Mouse (Mus musculus): Measurements from ENCODE around the gene Mamdc4.
"Not testable (repeated sequence)": the region's sequence is repeated elsewhere in the genome, so short reads cannot be mapped to it uniquely, and the experiment has no call there.

Mamdc4 gene

DNA sequence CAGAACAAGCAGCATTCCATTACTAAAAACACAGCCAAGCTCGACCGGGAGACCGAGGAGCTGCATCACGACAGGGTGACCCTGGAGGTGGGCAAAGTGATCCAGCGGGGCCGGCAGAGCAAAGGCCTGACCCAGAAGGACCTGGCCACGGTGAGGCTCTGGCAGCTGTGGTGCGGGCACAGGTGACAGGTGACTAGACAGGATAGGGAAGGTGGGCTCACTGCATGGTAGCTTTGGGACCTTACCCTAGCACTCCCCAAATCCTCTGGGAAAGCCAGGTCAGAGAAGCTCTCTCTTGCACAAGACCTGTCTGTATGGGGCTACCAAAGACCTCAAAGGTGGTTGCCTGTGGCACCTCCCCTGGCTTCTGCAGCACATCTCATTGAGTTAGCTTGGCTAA lies 14.1 kb downstream of the Mamdc4 start:
- DNase-seq (ENCODE audit: low read depth, low spot score): no peak

GRCm38 (mm10) chr2:25558774-25559173 lies 15.9 kb downstream of the Mamdc4 start:
- DNase-seq (ENCODE audit: low read depth, low spot score): no peak

- DNase-seq (ENCODE audit: low read depth, low spot score): no peak
Measured at GRCm38 (mm10) chr2:25557964-25558360, 16.7 kb downstream of the Mamdc4 start.

GRCm38 (mm10) chr2:25557221-25557963 lies 17.3 kb downstream of the Mamdc4 start, which contains the start of gene Edf1:
Edf1 (plus strand) TSS chr2:25557847.
- DNase-seq (ENCODE audit: low read depth, low spot score): peak; percentile 86

DNA sequence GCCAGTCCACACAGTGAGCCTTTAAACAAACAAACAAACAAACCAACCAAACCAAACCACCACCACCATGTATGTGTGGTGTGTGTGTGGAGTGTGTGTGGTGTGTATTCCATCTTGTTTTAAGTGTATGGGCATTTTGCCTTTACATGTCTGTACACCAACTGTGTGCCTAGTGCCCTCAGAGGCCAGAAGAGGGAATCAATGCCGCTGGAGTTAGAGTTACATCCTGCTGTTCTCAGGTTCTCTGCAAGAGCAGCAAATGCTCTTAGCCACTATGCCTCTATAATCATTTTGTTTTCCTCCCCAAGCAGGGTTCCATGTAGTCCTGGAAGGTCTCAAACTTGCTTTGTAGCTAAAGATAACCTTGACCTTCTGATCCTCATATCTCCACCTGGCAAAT lies 18.3 kb downstream of the Mamdc4 start:
- DNase-seq (ENCODE audit: low read depth, low spot score): no peak

DNA sequence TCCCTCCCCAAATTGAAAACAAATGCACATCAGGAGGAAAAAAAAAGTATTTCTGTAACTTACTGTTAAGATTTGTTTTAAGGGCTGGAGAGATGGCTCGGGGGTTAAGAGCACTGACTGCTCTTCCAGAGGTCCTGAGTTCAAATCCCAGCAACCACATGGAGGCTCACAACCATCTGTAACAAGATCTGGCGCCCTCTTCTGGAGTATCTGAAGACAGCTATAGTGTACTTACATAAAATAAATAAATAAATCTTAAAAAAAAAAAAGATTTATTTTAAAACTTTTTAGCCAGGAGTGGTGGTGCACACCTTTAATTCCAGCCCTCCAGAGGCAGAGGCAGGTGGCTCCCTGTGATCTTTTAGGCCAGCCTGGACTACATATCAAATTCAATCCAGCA lies 19.2 kb downstream of the Mamdc4 start:
- not testable (repeated sequence) for DNase-seq (ENCODE audit: low read depth, low spot score)

GRCm38 (mm10) chr2:25553171-25553786 lies 21.4 kb downstream of the Mamdc4 start:
- not testable (repeated sequence) for DNase-seq (ENCODE audit: low read depth, low spot score)

GRCm38 (mm10) chr2:25551186-25551585 lies 23.5 kb downstream of the Mamdc4 start:
- DNase-seq (ENCODE audit: low read depth, low spot score): no peak

GRCm38 (mm10) chr2:25549021-25549991 lies 25.3 kb downstream of the Mamdc4 start:
- no peak for DNase-seq (ENCODE audit: low read depth, low spot score)

DNA sequence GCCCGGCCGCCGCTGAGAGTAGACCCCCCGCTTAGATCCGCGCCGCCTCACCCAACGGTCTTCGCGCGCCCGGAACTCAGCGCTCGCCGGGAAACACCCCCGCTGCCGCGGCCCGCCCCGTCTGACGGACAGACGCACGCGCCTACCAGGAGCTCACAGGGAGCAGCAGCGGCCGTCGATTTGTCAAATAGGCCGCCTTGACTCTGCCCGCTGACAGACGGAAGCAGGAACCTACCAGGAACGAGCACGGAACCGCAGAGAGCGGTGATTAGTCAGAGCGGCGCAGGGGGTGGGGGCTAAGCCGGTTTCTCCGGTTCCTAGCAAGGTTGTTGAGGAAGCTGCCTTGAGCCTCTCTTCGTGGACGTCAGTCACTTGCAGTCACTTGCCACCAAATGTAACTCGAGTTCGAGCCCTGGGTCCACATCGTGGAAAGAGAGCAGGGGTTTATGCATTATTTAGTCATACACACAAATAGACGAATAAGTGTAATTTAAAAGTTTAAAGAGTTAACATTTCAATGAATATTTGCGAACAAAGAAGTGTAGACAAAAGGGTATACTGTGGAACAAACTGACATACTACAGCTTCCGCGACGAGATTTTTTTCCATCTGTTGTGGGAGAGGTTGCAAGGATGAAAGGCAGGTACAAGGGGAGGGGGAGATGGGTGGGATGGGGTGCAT lies 27.7 kb downstream of the Mamdc4 start, which contains the start of gene Traf2:
Gene Traf2 (minus strand): TSS at position 130 of the 681 bp plus-strand sequence.
- peak; percentile 95 for DNase-seq (ENCODE audit: low read depth, low spot score)

GRCm38 (mm10) chr2:25545996-25546810 lies 28.4 kb downstream of the Mamdc4 start:
- DNase-seq (ENCODE audit: low read depth, low spot score): no peak

DNA sequence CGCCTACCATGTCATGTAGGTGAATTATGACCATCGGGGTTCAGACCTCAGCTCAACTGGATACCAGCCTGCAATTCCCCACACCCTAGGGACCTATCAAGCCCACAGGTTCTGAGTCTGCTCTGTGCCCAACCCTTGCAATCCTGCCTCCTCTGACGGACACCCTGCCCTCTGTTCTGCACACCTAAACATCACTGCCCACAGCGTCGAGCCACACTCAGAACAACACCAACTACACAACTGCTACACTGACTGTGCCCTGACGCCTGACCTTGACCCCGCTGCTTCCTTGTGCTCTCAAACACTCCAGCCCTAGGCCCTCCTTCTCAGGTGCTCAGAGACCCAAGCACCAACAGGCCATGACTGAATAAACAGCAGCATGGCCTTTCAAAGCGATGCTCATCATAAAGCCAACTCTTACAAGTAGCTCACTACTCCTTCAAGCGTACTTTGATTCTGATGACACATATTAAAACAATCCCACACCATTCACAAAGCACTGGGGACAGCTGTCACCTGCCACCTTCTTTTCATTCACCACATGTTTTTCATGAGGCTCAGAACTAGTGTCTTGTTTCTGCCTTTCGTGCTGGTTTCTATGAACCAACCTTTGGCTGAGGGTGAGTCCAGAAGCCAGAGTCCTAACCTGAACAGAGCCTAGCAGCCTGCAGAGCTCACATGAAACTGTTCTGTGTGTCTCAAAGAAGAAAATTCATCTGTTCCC lies 32.8 kb downstream of the Mamdc4 start:
- DNase-seq (ENCODE audit: low read depth, low spot score): no peak

- no peak for DNase-seq (ENCODE audit: low read depth, low spot score)
Measured at GRCm38 (mm10) chr2:25540541-25540948, 34.1 kb downstream of the Mamdc4 start.

DNA sequence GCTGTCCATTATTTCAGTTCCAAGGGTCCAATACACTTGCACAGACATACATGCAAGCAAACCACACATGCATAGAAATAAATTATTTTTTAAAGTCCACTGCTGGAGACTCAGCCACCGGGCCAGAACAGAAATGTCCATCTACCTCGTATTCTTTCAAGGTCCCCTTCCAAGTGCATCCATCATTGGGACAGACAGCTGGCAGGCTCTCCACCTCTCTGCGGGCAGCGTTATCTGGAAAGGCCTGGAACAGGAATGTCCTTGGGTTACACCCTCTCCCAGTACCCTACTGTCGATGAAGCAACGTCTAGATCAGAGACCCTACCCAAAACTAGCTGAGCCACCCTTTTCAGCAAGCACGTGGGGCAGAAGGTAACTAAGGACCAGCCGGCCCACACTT lies 38.1 kb downstream of the Mamdc4 start:
- DNase-seq (ENCODE audit: low read depth, low spot score): no peak

GRCm38 (mm10) chr2:25534866-25535182 lies 39.8 kb downstream of the Mamdc4 start:
- DNase-seq (ENCODE audit: low read depth, low spot score): no peak

DNA sequence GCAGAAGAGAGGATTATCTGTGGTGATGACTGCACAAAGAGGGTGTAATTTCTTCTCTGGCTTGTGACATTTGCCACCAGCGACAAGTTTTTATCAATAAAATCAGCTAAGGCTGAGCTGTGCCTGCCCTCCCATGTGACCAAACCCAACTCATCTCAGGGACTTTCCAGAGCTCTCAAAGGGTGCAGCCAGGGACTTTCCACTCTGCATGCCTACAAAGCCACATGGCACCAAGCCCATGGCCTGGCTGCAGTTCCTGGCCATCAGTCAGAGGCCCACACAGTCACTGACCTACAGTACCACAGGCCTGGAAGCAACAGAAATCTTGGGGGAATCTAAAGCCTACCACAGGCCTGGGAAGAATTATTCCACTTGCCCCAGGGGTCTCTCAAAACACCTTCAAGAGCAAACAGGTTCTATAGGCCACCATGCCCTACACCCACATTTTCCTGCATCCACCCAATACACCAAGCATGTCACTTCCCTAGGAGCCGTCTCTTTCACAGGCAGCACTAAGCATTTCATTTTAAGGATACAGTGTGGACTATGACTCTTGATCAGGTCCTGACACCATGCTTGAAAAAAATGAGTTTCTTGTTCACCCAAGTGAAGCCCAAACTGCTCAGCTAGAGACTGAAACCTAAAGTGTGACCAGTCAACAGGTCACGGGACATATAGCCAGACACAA lies 40.3 kb downstream of the Mamdc4 start:
- no peak for DNase-seq (ENCODE audit: low read depth, low spot score)

- no peak for DNase-seq (ENCODE audit: low read depth, low spot score)
Measured at GRCm38 (mm10) chr2:25533707-25534106, 40.9 kb downstream of the Mamdc4 start.

- DNase-seq (ENCODE audit: low read depth, low spot score): no peak
Measured at GRCm38 (mm10) chr2:25526510-25527302, 47.9 kb downstream of the Mamdc4 start.

Data from c-Kit-negative CD71-positive TER-119-positive erythroid progenitor cells, embryonic 14.5 days (primary cell).